Mouse (Mus musculus): ENCODE measurements around the gene Mmp11.

GRCm38 (mm10) chr10:75895730-75896129 lies 40.6 kb downstream of the Mmp11 start:
- no peak for TF ChIP-seq CTCF (IDR thresholded peaks at IDR 0.05; ENCODE audit: extremely low read depth, insufficient read length, insufficient replicate concordance, low read depth, low read length)
- no peak for TF ChIP-seq POLR2A (IDR thresholded peaks at IDR 0.05; ENCODE audit: low read depth, low read length)

All from small intestine, adult 2 months (tissue).